20 mouse cellular contexts compared by ENCODE assay signal in the genomic region with DNA sequence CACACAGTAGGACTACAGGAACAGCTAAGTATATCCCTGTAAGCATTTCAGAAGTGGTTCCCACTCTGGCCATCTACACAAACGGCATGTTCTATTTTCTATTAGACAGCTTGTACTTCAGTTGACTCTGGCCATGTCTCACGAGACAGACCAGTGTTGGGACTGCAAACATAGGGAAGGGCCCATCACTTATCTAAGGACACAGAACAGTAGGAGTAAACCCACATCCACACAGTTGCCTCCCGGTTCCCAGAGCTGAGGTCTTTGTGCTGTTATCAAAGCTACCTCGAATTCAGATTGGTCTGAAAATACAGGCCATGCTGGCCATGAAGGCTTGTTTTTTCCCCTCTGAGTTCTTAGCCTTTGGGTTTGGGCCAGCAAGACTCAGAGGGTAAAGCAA.
DNase-seq lines count a peak whose midpoint lies in the region; ATAC-seq lines count a peak whose summit lies in the region.
"Had no signal": no experiment of that assay in that cellular context is flagged by ENCODE, and none has a peak within 500 bp of the region (broad histone marks: within the 10 kb centered on the region; RNA-seq: fewer than 3 reads in every experiment).

No protein-coding gene starts in this region.

- intact Hi-C loops in heart, postnatal 10 days (cut with DNase I) = no loop called here
- intact Hi-C loops in left cerebral cortex, postnatal 25 days (cut with DNase I) = no loop called here

- H3K27me3 ChIP-seq in heart, embryonic 15.5 days = no peaks in the 10 kb centered on the region
- H3K27me3 ChIP-seq: hindbrain, embryonic 15.5 days; intestine, embryonic 15.5 days; kidney, embryonic 15.5 days; midbrain, embryonic 12.5 days; neural tube, embryonic 12.5 days had no signal

- H3K4me2 ChIP-seq in heart, embryonic 15.5 days = no peak overlapping the region
- H3K4me2 ChIP-seq: hindbrain, embryonic 15.5 days; intestine, embryonic 15.5 days; kidney, embryonic 15.5 days; lung, embryonic 14.5 days; midbrain, embryonic 12.5 days; neural tube, embryonic 12.5 days had no signal

- 35% methylated on average over 4 of the region's 4 CpGs for WGBS in heart, embryonic 15.5 days

- peak overlapping the region; percentile 4; the same call in 1 of the 2 replicates for H3K27ac ChIP-seq in heart, embryonic 15.5 days
- H3K27ac ChIP-seq: embryonic facial prominence, embryonic 10.5 days; hindbrain, embryonic 15.5 days; intestine, embryonic 15.5 days; kidney, embryonic 15.5 days; midbrain, embryonic 12.5 days; neural tube, embryonic 12.5 days; stomach, postnatal 0 days had no signal

- H3K9me3 ChIP-seq in heart, embryonic 15.5 days (replicated peaks) = no peaks in the 10 kb centered on the region
- H3K9me3 ChIP-seq: embryonic facial prominence, embryonic 10.5 days; hindbrain, embryonic 15.5 days; intestine, embryonic 15.5 days; kidney, embryonic 15.5 days; midbrain, embryonic 12.5 days; neural tube, embryonic 12.5 days had no signal

- no peak overlapping the region for H3K9ac ChIP-seq in heart, embryonic 15.5 days
- H3K9ac ChIP-seq: hindbrain, embryonic 15.5 days; intestine, embryonic 15.5 days; kidney, embryonic 15.5 days; lung, embryonic 14.5 days; midbrain, embryonic 12.5 days; neural tube, embryonic 12.5 days had no signal

- no peak for ATAC-seq in heart, embryonic 15.5 days (replicated peaks; ENCODE audit: insufficient number of reproducible peaks, insufficient read depth, low FRiP score, low read depth)
- ATAC-seq in erythroid progenitor cell, adult 5-6 weeks (replicated peaks; ENCODE audit: low FRiP score, poor library complexity, severe bottlenecking) = peak; percentile 33; the same call in 1 of the 2 replicates
- ATAC-seq: forebrain, embryonic 14.5 days; intestine, embryonic 15.5 days had no signal

- DNase-seq in heart, postnatal 10 days = no peak
- DNase-seq in testis, postnatal 14 days (ENCODE audit: low spot score) = peak; percentile 62
- no peak for DNase-seq in testis, postnatal 10 days (ENCODE audit: low spot score)
- DNase-seq in left cerebral cortex, postnatal 25 days (ENCODE audit: low spot score in 2 of 2) = no peak
- DNase-seq in T-cell, adult 2 months (ENCODE audit: low spot score) = no peak
- DNase-seq: cerebellum, adult 2 months; gastrocnemius, postnatal 25 days; heart, postnatal 14 days; right cerebral cortex, postnatal 4 days had no signal

- no peak overlapping the region for H3K4me3 ChIP-seq in heart, embryonic 15.5 days
- H3K4me3 ChIP-seq: embryonic facial prominence, embryonic 10.5 days; hindbrain, embryonic 15.5 days; intestine, embryonic 15.5 days; kidney, embryonic 15.5 days; midbrain, embryonic 12.5 days; neural tube, embryonic 12.5 days had no signal

- peaks cover 16% of the 10 kb centered on the region for H3K36me3 ChIP-seq in heart, embryonic 15.5 days
- H3K36me3 ChIP-seq: midbrain, embryonic 12.5 days; neural tube, embryonic 12.5 days had no signal

- peaks cover 18% of the 10 kb centered on the region for H3K4me1 ChIP-seq in heart, embryonic 15.5 days (replicated peaks)
- H3K4me1 ChIP-seq: embryonic facial prominence, embryonic 10.5 days; hindbrain, embryonic 15.5 days; intestine, embryonic 15.5 days; kidney, embryonic 15.5 days; midbrain, embryonic 12.5 days; neural tube, embryonic 12.5 days had no signal
